ENCODE assay signal across 8 mouse cellular contexts in the genomic region with DNA sequence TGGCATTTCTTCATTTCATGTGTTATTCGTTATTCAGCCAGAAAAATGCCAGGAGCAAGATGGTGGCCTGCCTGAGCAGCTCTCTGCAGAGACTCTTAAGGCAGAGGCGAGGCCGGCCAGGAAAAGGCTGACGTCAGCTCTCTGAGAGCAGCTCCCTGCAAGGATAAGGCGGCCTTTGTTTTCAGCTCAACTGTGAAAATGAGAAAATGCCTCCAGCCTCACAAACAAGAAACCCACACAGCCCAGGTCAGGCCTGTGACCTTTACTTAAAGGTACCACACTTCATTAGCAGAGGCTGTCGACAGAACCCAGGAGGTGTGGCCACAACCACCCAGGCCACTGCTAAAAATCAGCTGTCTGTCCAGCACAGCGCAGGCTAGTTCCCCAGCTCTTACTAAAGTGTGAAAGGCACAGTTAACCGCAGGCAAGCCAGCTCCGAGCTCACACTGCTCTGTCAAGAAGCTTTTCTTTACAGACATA.
DNase-seq lines count a peak whose midpoint lies in the region; ATAC-seq lines count a peak whose summit lies in the region.

No protein-coding gene starts in this region.

- H3K4me2 ChIP-seq in heart, embryonic 14.5 days (ENCODE audit: low read length): peak overlapping the region; percentile 14
- peak overlapping the region; percentile 36 for H3K4me2 ChIP-seq in kidney, embryonic 15.5 days
- peak overlapping the region; percentile 12 for H3K4me2 ChIP-seq in limb, embryonic 15.5 days
- H3K4me2 ChIP-seq in midbrain, embryonic 15.5 days: 0 out of 2 replicates have a peak overlapping the region, but pooled peaks have one; percentile 3
- H3K4me2 ChIP-seq in stomach, embryonic 16.5 days (ENCODE audit: low read depth, low read length): peak overlapping the region; percentile 33

- no peak overlapping the region for H3K4me3 ChIP-seq in heart, embryonic 14.5 days (ENCODE audit: control insufficient read depth in 1 of 2, insufficient read depth in 1 of 2, low read depth in 1 of 2, low read length in 2 of 2)
- 0 out of 2 replicates have a peak overlapping the region, but pooled peaks have one; percentile 3 for H3K4me3 ChIP-seq in kidney, embryonic 15.5 days (replicated peaks)
- H3K4me3 ChIP-seq in limb, embryonic 15.5 days: no peak overlapping the region
- H3K4me3 ChIP-seq in midbrain, embryonic 15.5 days: no peak overlapping the region
- H3K4me3 ChIP-seq in stomach, embryonic 16.5 days (replicated peaks; ENCODE audit: low read length): 0 out of 2 replicates have a peak overlapping the region, but pooled peaks have one; percentile 1

- peak overlapping the region; percentile 84 to 91 for H3K27ac ChIP-seq in heart, embryonic 14.5 days (replicated peaks in 1 of 2; ENCODE audit: control insufficient read depth in 1 of 2, insufficient read depth in 1 of 2, low read depth in 2 of 2, low read length in 2 of 2)
- H3K27ac ChIP-seq in kidney, embryonic 15.5 days: peak overlapping the region; percentile 96
- peak overlapping the region; percentile 96 for H3K27ac ChIP-seq in limb, embryonic 15.5 days
- H3K27ac ChIP-seq in midbrain, embryonic 15.5 days: peak overlapping the region; percentile 88
- peak overlapping the region; percentile 96 for H3K27ac ChIP-seq in stomach, embryonic 16.5 days (ENCODE audit: low read length)

- H3K27me3 ChIP-seq in heart, embryonic 14.5 days (ENCODE audit: control insufficient read depth, insufficient read depth, low read length): no peaks in the 10 kb centered on the region
- H3K27me3 ChIP-seq in kidney, embryonic 15.5 days: no peaks in the 10 kb centered on the region
- H3K27me3 ChIP-seq in limb, embryonic 15.5 days: no peaks in the 10 kb centered on the region
- no peaks in the 10 kb centered on the region for H3K27me3 ChIP-seq in midbrain, embryonic 15.5 days (replicated peaks)
- H3K27me3 ChIP-seq in stomach, embryonic 16.5 days (ENCODE audit: control insufficient read depth, insufficient read depth, low read length): no peaks in the 10 kb centered on the region

- H3K4me1 ChIP-seq in heart, embryonic 14.5 days (ENCODE audit: control insufficient read depth in 2 of 2, insufficient read depth in 2 of 2, low read length in 2 of 2): peaks cover 59 to 97% of the 10 kb centered on the region in 2 experiments
- peaks cover 95% of the 10 kb centered on the region for H3K4me1 ChIP-seq in kidney, embryonic 15.5 days
- peaks cover 95% of the 10 kb centered on the region for H3K4me1 ChIP-seq in limb, embryonic 15.5 days
- peaks cover 42% of the 10 kb centered on the region for H3K4me1 ChIP-seq in midbrain, embryonic 15.5 days
- peaks cover 62% of the 10 kb centered on the region for H3K4me1 ChIP-seq in stomach, embryonic 16.5 days (ENCODE audit: control insufficient read depth, insufficient read depth, low read length)

- peaks cover 34% of the 10 kb centered on the region for H3K36me3 ChIP-seq in heart, embryonic 14.5 days (ENCODE audit: control insufficient read depth, insufficient read depth, low read length)
- peaks cover 22% of the 10 kb centered on the region for H3K36me3 ChIP-seq in kidney, embryonic 15.5 days
- peaks cover 19% of the 10 kb centered on the region for H3K36me3 ChIP-seq in limb, embryonic 15.5 days
- no peaks in the 10 kb centered on the region for H3K36me3 ChIP-seq in midbrain, embryonic 15.5 days (replicated peaks)
- H3K36me3 ChIP-seq in stomach, embryonic 16.5 days (ENCODE audit: control insufficient read depth, insufficient read depth, low read length): 0 out of 2 replicates have a peak, but pooled peaks cover 5% of the 10 kb centered on the region

- H3K9ac ChIP-seq in heart, embryonic 14.5 days (ENCODE audit: low read length): peak overlapping the region; percentile 46
- no peak overlapping the region for H3K9ac ChIP-seq in kidney, embryonic 15.5 days
- no peak overlapping the region for H3K9ac ChIP-seq in limb, embryonic 15.5 days
- H3K9ac ChIP-seq in midbrain, embryonic 15.5 days: no peak overlapping the region; the same call in 1 of the 2 replicates
- peak overlapping the region; percentile 71 for H3K9ac ChIP-seq in stomach, embryonic 16.5 days (ENCODE audit: low read length)

- peak; percentile 64; the same call in 1 of the 2 replicates for ATAC-seq in heart, embryonic 14.5 days (ENCODE audit: insufficient number of reproducible peaks, insufficient read depth, low FRiP score, low read depth)
- ATAC-seq in kidney, embryonic 15.5 days (replicated peaks; ENCODE audit: low FRiP score): peak; percentile 77
- ATAC-seq in limb, embryonic 15.5 days (ENCODE audit: insufficient number of reproducible peaks, low FRiP score, low TSS enrichment, low read depth): peak; percentile 85
- peak; percentile 89 for ATAC-seq in midbrain, embryonic 15.5 days (replicated peaks)
- peak; percentile 88 for ATAC-seq in stomach, embryonic 16.5 days (ENCODE audit: insufficient read depth, low FRiP score)

- peak; percentile 63 for DNase-seq in thymus, postnatal 4 days
- DNase-seq in thymus, postnatal 36 days: no peak
- DNase-seq in fat pad, adult 2 months (ENCODE audit: extremely low read depth, low read depth, low spot score): peak; percentile 97

- 6% methylated on average over 9 of the region's 9 CpGs for WGBS in heart, embryonic 14.5 days
- WGBS in kidney, embryonic 15.5 days: 4% methylated on average over 9 of the region's 9 CpGs
- 6% methylated on average over 9 of the region's 9 CpGs for WGBS in limb, embryonic 15.5 days
- WGBS in midbrain, embryonic 15.5 days: under 1% methylated on average over 9 of the region's 9 CpGs
- 6% methylated on average over 9 of the region's 9 CpGs for WGBS in stomach, embryonic 16.5 days

- no peaks in the 10 kb centered on the region for H3K9me3 ChIP-seq in heart, embryonic 14.5 days (ENCODE audit: control insufficient read depth, low read length)
- no peaks in the 10 kb centered on the region for H3K9me3 ChIP-seq in kidney, embryonic 15.5 days (replicated peaks)
- no peaks in the 10 kb centered on the region for H3K9me3 ChIP-seq in limb, embryonic 15.5 days
- no peaks in the 10 kb centered on the region for H3K9me3 ChIP-seq in midbrain, embryonic 15.5 days
- no peaks in the 10 kb centered on the region for H3K9me3 ChIP-seq in stomach, embryonic 16.5 days (replicated peaks; ENCODE audit: control insufficient read depth, low read length)

Comparison
In these comparisons a context has a peak if more than half of its experiments do, and no peak if none do; other contexts are left out.
1. DNase-seq: peak in thymus, postnatal 4 days (single experiment) and fat pad, adult 2 months (single experiment); none in thymus, postnatal 36 days (0 of 2).
2. H3K4me3 ChIP-seq: peak in kidney, embryonic 15.5 days (single experiment) and stomach, embryonic 16.5 days (single experiment); none in heart, embryonic 14.5 days (0 of 2), limb, embryonic 15.5 days (single experiment) and midbrain, embryonic 15.5 days (single experiment).
3. H3K9ac ChIP-seq: peak in heart, embryonic 14.5 days (single experiment) and stomach, embryonic 16.5 days (single experiment); none in kidney, embryonic 15.5 days (single experiment), limb, embryonic 15.5 days (single experiment) and midbrain, embryonic 15.5 days (single experiment).
4. Peak in every context shown above with its lines, with median percentiles within 50 percentile points of each other: ATAC-seq, H3K27ac ChIP-seq and H3K4me2 ChIP-seq.